Mouse (Mus musculus) erythroblast, embryonic 14.5 days (primary cell): ENCODE data around the gene Entpd5. TPM values are rescaled to one million over a fixed set of nuclear protein-coding genes. Genes with fewer than 3 reads are reported as not detected.

Source experiments
- H3K27me3 ChIP-seq: 2 replicates; pipeline ENCODE4 v1.6.1; 2012; ENCODE audit warnings: inconsistent platforms; ENCODE audit not compliant: control insufficient read depth
- H3K36me3 ChIP-seq: 2 replicates; pipeline ENCODE4 v1.6.1; 2012; ENCODE audit warnings: mild to moderate bottlenecking, inconsistent platforms; ENCODE audit not compliant: control insufficient read depth
- H3K4me1 ChIP-seq: 2 replicates; pipeline ENCODE4 v1.6.1; 2012; ENCODE audit warnings: inconsistent platforms; ENCODE audit not compliant: control insufficient read depth
- H3K4me3 ChIP-seq: replicated peaks from 2 replicates; pipeline ENCODE3; 2012; ENCODE audit warnings: moderate library complexity, mild to moderate bottlenecking, inconsistent platforms
- H3K9me3 ChIP-seq: 2 replicates; pipeline ENCODE4 v1.6.1; 2012; ENCODE audit warnings: low read length, inconsistent platforms, mixed read lengths; ENCODE audit not compliant: control insufficient read depth
- GATA1 ChIP-seq: IDR thresholded peaks from 2 replicates; pipeline ENCODE4 v1.6.1; 2012; ENCODE audit warnings: low read length, inconsistent platforms, mixed read lengths
- TAL1 ChIP-seq: IDR thresholded peaks from 3 replicates; pipeline ENCODE4 v1.6.1; 2012; ENCODE audit warnings: low read length, inconsistent platforms, mixed read lengths
- polyA plus RNA-seq: library from polyadenylated mRNA; stranded (reverse); fragments of >175 nt; gene quantifications from 2 replicates; pipeline ENCODE4 v1.2.3, GENCODE M21; 2012

Gene Entpd5
- polyA plus RNA-seq: 0.15 and 0.21 TPM in 2 replicates

- peak within 1 kb of the TSS; percentile 94 for H3K4me3 ChIP-seq
- no peak for TF ChIP-seq GATA1
- no peak for TF ChIP-seq TAL1
- H3K4me1 ChIP-seq: peaks cover 23% of the 10 kb centered on the region
Observed at GRCm38 (mm10) chr12:84408819-84409507, at the start of gene Entpd5, which contains the start of gene Bbof1. Gene Entpd5, minus strand, starts transcription at chr12:84409029. Gene Bbof1, plus strand, starts transcription at chr12:84409071.

GRCm38 (mm10) chr12:84456911-84457310, 48.1 kb upstream of the Entpd5 start:
- H3K27me3 ChIP-seq: no peaks in the 10 kb centered on the region
- H3K4me3 ChIP-seq: no peak overlapping the region
- H3K9me3 ChIP-seq: peaks cover 7% of the 10 kb centered on the region
- peaks cover 26% of the 10 kb centered on the region for H3K4me1 ChIP-seq
- peaks cover 74% of the 10 kb centered on the region for H3K36me3 ChIP-seq
- TF ChIP-seq TAL1 (no peak), GATA1 (no peak)

More at GRCm38 (mm10) chr12:84408819-84409507, at the start of gene Entpd5, which contains the start of gene Bbof1:
- Histone ChIP-seq H3K36me3 (no peaks in the 10 kb centered on the region), H3K9me3 (no peaks in the 10 kb centered on the region), H3K27me3 (0 out of 2 replicates have a peak, but pooled peaks cover 2% of the 10 kb centered on the region)

- no peak for TF ChIP-seq GATA1
- no peak for TF ChIP-seq TAL1
Observed at GRCm38 (mm10) chr12:84451801-84452200, 43.0 kb upstream of the Entpd5 start.

GRCm38 (mm10) chr12:84450718-84451646, 42.2 kb upstream of the Entpd5 start, which contains the start of the genes Aldh6a1 and Lin52:
Gene Aldh6a1, minus strand, starts transcription at chr12:84451004.
Gene Lin52, plus strand, starts transcription at chr12:84451422.
- Histone ChIP-seq H3K4me1 (peaks cover 40% of the 10 kb centered on the region), H3K36me3 (peaks cover 26% of the 10 kb centered on the region), H3K9me3 (no peaks in the 10 kb centered on the region), H3K27me3 (peaks cover 30% of the 10 kb centered on the region), H3K4me3 (peak within 1 kb of the TSS; percentile 79)
- TF ChIP-seq GATA1: no peak
- TF ChIP-seq TAL1: no peak

More at GRCm38 (mm10) chr12:84451801-84452200, 43.0 kb upstream of the Entpd5 start:
- peaks cover 34% of the 10 kb centered on the region for H3K36me3 ChIP-seq
- no peaks in the 10 kb centered on the region for H3K9me3 ChIP-seq
- H3K27me3 ChIP-seq: peaks cover 22% of the 10 kb centered on the region
- peak overlapping the region; percentile 79 for H3K4me3 ChIP-seq
- H3K4me1 ChIP-seq: peaks cover 40% of the 10 kb centered on the region

GRCm38 (mm10) chr12:84450351-84450717, 41.5 kb upstream of the Entpd5 start:
- Histone ChIP-seq H3K4me3 (peak overlapping the region; percentile 79), H3K4me1 (peaks cover 40% of the 10 kb centered on the region), H3K9me3 (no peaks in the 10 kb centered on the region), H3K27me3 (peaks cover 35% of the 10 kb centered on the region), H3K36me3 (peaks cover 23% of the 10 kb centered on the region)
- TF ChIP-seq TAL1: no peak
- TF ChIP-seq GATA1: no peak

GRCm38 (mm10) chr12:84449887-84450286, 41.1 kb upstream of the Entpd5 start:
- no peaks in the 10 kb centered on the region for H3K9me3 ChIP-seq
- H3K4me1 ChIP-seq: peaks cover 40% of the 10 kb centered on the region
- peak overlapping the region; percentile 79 for H3K4me3 ChIP-seq
- H3K36me3 ChIP-seq: peaks cover 19% of the 10 kb centered on the region
- peaks cover 37% of the 10 kb centered on the region for H3K27me3 ChIP-seq
- TF ChIP-seq TAL1: no peak
- no peak for TF ChIP-seq GATA1

GRCm38 (mm10) chr12:84448181-84448580, 39.4 kb upstream of the Entpd5 start:
- Histone ChIP-seq H3K4me3 (no peak overlapping the region), H3K27me3 (peaks cover 42% of the 10 kb centered on the region), H3K4me1 (peaks cover 25% of the 10 kb centered on the region), H3K9me3 (no peaks in the 10 kb centered on the region), H3K36me3 (peaks cover 4% of the 10 kb centered on the region)
- TF ChIP-seq GATA1: no peak
- no peak for TF ChIP-seq TAL1

- Histone ChIP-seq H3K4me1 (peaks cover 17% of the 10 kb centered on the region), H3K4me3 (no peak overlapping the region), H3K9me3 (no peaks in the 10 kb centered on the region), H3K36me3 (no peaks in the 10 kb centered on the region), H3K27me3 (peaks cover 42% of the 10 kb centered on the region)
- no peak for TF ChIP-seq GATA1
- no peak for TF ChIP-seq TAL1
Observed at GRCm38 (mm10) chr12:84447386-84447785, 38.6 kb upstream of the Entpd5 start.
